Mouse (Mus musculus): ENCODE results near the gene Ccser1. TPM values are rescaled to one million over a fixed set of nuclear protein-coding genes. Genes with fewer than 3 reads are reported as not detected.

Ccser1 gene
- polyA plus RNA-seq, 1 experiment from 2014 or later: 2.0 TPM

- H3K27me3 ChIP-seq (ENCODE audit: low read depth, poor library complexity, severe bottlenecking): no peaks in the 10 kb centered on the region
- H3K36me3 ChIP-seq: no peaks in the 10 kb centered on the region
- no peaks in the 10 kb centered on the region for H3K9me3 ChIP-seq (replicated peaks)
- 87% methylated on average over 5 of the region's 5 CpGs for WGBS
- no peak overlapping the region for H3K27ac ChIP-seq (replicated peaks)
- H3K4me3 ChIP-seq: no peak overlapping the region
- no peaks in the 10 kb centered on the region for H3K4me1 ChIP-seq
- DNase-seq (ENCODE audit: low spot score): no peak
Measured at GRCm38 (mm10) chr6:61730088-61730880, 550.2 kb downstream of the Ccser1 start.

- 82% methylated on average over 1 of the region's 1 CpGs for WGBS
Measured at GRCm38 (mm10) chr6:61746346-61746745, 566.2 kb downstream of the Ccser1 start.

GRCm38 (mm10) chr6:61762135-61762534 is 582.0 kb downstream of the Ccser1 start:
- 86% methylated on average over 3 of the region's 3 CpGs for WGBS
- Histone ChIP-seq H3K4me3 (no peak overlapping the region), H3K4me1 (no peaks in the 10 kb centered on the region), H3K36me3 (no peaks in the 10 kb centered on the region), H3K27ac (replicated peaks) (no peak overlapping the region), H3K9me3 (replicated peaks) (no peaks in the 10 kb centered on the region), H3K27me3 (ENCODE audit: low read depth, poor library complexity, severe bottlenecking) (no peaks in the 10 kb centered on the region)
- no peak for DNase-seq (ENCODE audit: low spot score)

More at GRCm38 (mm10) chr6:61746346-61746745, 566.2 kb downstream of the Ccser1 start:
- DNase-seq (ENCODE audit: low spot score): no peak
- no peak overlapping the region for H3K27ac ChIP-seq (replicated peaks)
- H3K27me3 ChIP-seq (ENCODE audit: low read depth, poor library complexity, severe bottlenecking): no peaks in the 10 kb centered on the region
- no peaks in the 10 kb centered on the region for H3K9me3 ChIP-seq (replicated peaks)
- H3K36me3 ChIP-seq: no peaks in the 10 kb centered on the region
- no peaks in the 10 kb centered on the region for H3K4me1 ChIP-seq
- no peak overlapping the region for H3K4me3 ChIP-seq

- Histone ChIP-seq H3K9me3 (replicated peaks) (no peaks in the 10 kb centered on the region), H3K36me3 (no peaks in the 10 kb centered on the region), H3K4me1 (no peaks in the 10 kb centered on the region), H3K27me3 (ENCODE audit: low read depth, poor library complexity, severe bottlenecking) (no peaks in the 10 kb centered on the region), H3K27ac (replicated peaks) (no peak overlapping the region), H3K4me3 (no peak overlapping the region)
- no peak for DNase-seq (ENCODE audit: low spot score)
- 74% methylated on average over 5 of the region's 5 CpGs for WGBS
Measured at GRCm38 (mm10) chr6:61763379-61763778, 583.3 kb downstream of the Ccser1 start.

- Histone ChIP-seq H3K27me3 (ENCODE audit: low read depth, poor library complexity, severe bottlenecking) (no peaks in the 10 kb centered on the region), H3K27ac (replicated peaks) (no peak overlapping the region), H3K4me1 (no peaks in the 10 kb centered on the region), H3K4me3 (no peak overlapping the region), H3K9me3 (replicated peaks) (no peaks in the 10 kb centered on the region), H3K36me3 (no peaks in the 10 kb centered on the region)
- 83% methylated on average over 2 of the region's 2 CpGs for WGBS
- no peak for DNase-seq (ENCODE audit: low spot score)
Measured at GRCm38 (mm10) chr6:61765801-61766200, 585.7 kb downstream of the Ccser1 start.

DNA sequence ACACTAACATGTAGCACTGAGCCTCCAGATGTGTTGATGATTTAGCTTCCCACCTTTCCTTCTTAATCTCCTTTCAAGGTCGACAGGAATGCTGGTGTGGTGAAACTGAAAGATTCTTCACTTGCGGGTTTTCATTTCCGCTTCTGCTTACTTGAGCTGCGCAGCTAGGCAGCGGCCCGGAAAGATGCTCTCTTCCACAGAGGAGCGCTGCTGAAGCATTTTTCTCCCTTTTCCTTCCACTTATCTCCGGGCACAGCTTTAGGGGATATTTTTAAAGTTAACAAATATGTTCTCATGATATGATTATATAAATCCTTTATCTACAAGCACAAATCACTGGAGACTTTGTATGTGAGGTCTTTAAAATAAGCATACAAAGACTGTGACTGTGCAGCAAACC is 587.0 kb downstream of the Ccser1 start:
- Histone ChIP-seq H3K36me3 (no peaks in the 10 kb centered on the region), H3K4me3 (no peak overlapping the region), H3K9me3 (replicated peaks) (no peaks in the 10 kb centered on the region), H3K27me3 (ENCODE audit: low read depth, poor library complexity, severe bottlenecking) (no peaks in the 10 kb centered on the region), H3K27ac (replicated peaks) (no peak overlapping the region), H3K4me1 (no peaks in the 10 kb centered on the region)
- no peak for DNase-seq (ENCODE audit: low spot score)
- WGBS: 87% methylated on average over 8 of the region's 8 CpGs

DNA sequence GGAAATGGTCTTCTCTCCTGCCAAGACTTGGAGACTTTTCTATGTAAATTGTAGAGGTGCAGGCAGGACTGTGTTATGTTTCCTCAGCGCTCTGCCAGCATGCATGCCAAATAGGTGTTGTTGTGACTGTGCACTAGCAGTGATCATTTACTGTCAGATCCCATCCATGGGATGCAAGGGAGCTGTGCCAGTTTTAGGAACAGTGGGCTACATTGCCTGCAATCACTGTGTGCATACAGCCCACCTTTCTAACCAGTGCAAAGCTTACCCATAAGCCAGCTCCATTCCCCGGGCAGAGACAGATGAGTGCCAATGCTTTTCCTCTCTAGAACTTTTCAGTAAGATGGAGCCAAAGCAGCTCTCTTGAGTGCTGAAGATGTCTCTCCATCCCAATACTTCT is 606.6 kb downstream of the Ccser1 start:
- Histone ChIP-seq H3K4me1 (no peaks in the 10 kb centered on the region), H3K27me3 (ENCODE audit: low read depth, poor library complexity, severe bottlenecking) (no peaks in the 10 kb centered on the region), H3K27ac (replicated peaks) (no peak overlapping the region), H3K9me3 (replicated peaks) (no peaks in the 10 kb centered on the region), H3K36me3 (no peaks in the 10 kb centered on the region), H3K4me3 (no peak overlapping the region)
- no peak for DNase-seq (ENCODE audit: low spot score)
- 85% methylated on average over 2 of the region's 2 CpGs for WGBS

- no peaks in the 10 kb centered on the region for H3K27me3 ChIP-seq (ENCODE audit: low read depth, poor library complexity, severe bottlenecking)
- no peak overlapping the region for H3K27ac ChIP-seq (replicated peaks)
- DNase-seq (ENCODE audit: low spot score): no peak
- WGBS: 69% methylated on average over 3 of the region's 3 CpGs
- H3K4me1 ChIP-seq: no peaks in the 10 kb centered on the region
- H3K4me3 ChIP-seq: no peak overlapping the region
- no peaks in the 10 kb centered on the region for H3K36me3 ChIP-seq
- no peaks in the 10 kb centered on the region for H3K9me3 ChIP-seq (replicated peaks)
Measured at GRCm38 (mm10) chr6:61800889-61801288, 620.8 kb downstream of the Ccser1 start.

- Histone ChIP-seq H3K36me3 (no peaks in the 10 kb centered on the region), H3K27me3 (ENCODE audit: low read depth, poor library complexity, severe bottlenecking) (no peaks in the 10 kb centered on the region), H3K4me1 (no peaks in the 10 kb centered on the region), H3K27ac (replicated peaks) (no peak overlapping the region), H3K4me3 (no peak overlapping the region), H3K9me3 (replicated peaks) (no peaks in the 10 kb centered on the region)
- no peak for DNase-seq (ENCODE audit: low spot score)
- WGBS: 87% methylated on average over 1 of the region's 1 CpGs
Measured at GRCm38 (mm10) chr6:61805481-61805880, 625.4 kb downstream of the Ccser1 start.

DNA sequence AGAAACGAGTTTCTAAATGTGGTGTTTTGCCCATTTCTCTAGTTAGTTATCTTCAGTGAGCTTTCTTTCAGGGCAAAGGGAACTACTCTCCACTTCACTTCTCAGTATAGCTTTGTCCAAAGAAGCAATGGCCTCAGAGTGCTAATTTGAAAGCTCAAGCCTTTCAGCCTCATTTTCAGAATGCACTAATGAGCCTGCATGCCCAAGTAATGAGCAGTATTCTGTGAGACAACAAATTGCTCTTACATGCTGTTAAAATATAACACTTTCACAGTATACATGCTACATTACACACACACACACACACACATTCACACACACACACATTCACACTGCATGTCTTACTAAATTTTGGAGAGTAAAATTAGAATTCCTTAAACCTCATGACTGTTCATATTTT is 637.6 kb downstream of the Ccser1 start:
- Histone ChIP-seq H3K9me3 (replicated peaks) (no peaks in the 10 kb centered on the region), H3K36me3 (no peaks in the 10 kb centered on the region)
- 72% methylated on average over 1 of the region's 1 CpGs for whole genome bisulfite sequencing

DNA sequence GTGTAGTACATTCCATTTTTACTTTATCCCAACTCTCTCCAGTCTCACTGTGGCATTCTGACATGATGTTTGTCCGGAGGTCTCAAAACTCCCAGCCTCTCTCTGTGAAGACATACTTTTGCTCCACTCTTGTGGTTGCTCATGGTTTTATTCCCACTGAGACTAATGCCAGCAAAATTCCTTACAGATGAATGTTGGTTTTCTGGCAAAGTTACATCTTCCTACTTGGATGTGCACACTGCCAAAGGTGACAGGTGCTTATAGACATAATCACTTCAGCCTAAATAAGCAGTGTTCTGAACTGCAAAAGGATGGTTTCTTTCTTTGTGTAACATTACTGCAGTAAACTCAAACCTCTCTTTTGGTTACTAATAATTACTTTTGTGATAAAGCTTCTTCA is 696.2 kb downstream of the Ccser1 start:
- peaks cover 8% of the 10 kb centered on the region; the same call in 1 of the 2 replicates for H3K4me1 ChIP-seq
- no peak overlapping the region for H3K4me3 ChIP-seq
- no peaks in the 10 kb centered on the region for H3K27me3 ChIP-seq (ENCODE audit: low read depth, poor library complexity, severe bottlenecking)
- H3K36me3 ChIP-seq: no peaks in the 10 kb centered on the region
- no peak for DNase-seq (ENCODE audit: low spot score)
- H3K27ac ChIP-seq (replicated peaks): no peak overlapping the region
- 95% methylated on average over 1 of the region's 1 CpGs for WGBS
- no peaks in the 10 kb centered on the region for H3K9me3 ChIP-seq (replicated peaks)

More for the DNA sequence above, 637.6 kb downstream of the Ccser1 start:
- DNase-seq (ENCODE audit: low spot score): no peak
- Histone ChIP-seq H3K4me3 (no peak overlapping the region), H3K4me1 (no peaks in the 10 kb centered on the region), H3K27me3 (ENCODE audit: low read depth, poor library complexity, severe bottlenecking) (no peaks in the 10 kb centered on the region), H3K27ac (replicated peaks) (no peak overlapping the region)

GRCm38 (mm10) chr6:61898238-61898637 is 718.1 kb downstream of the Ccser1 start:
- Histone ChIP-seq H3K27ac (replicated peaks) (no peak overlapping the region), H3K4me3 (no peak overlapping the region)
- 83% methylated on average over 4 of the region's 4 CpGs for WGBS

DNA sequence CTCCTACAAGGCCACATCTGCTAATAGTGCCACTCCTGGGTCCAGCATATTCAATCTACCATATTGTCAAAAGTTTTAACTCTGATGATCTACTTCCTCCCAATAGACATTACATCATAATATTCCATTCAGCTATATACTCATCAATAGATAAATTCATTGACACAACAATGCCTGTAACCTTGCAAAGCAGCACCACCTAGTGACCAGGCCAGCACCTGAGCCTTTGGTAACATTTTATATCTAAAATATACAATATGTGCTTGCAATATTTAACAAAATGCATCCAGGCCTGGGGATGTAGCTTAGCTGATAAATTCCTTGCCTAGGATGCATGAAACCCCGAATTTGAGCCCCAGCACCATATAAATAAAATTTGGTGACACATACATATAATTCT is 722.6 kb downstream of the Ccser1 start:
- 46% methylated on average over 1 of the region's 1 CpGs for WGBS
- Histone ChIP-seq H3K4me1 (no peaks in the 10 kb centered on the region), H3K9me3 (replicated peaks) (no peaks in the 10 kb centered on the region), H3K27me3 (ENCODE audit: low read depth, poor library complexity, severe bottlenecking) (no peaks in the 10 kb centered on the region), H3K36me3 (no peaks in the 10 kb centered on the region), H3K27ac (replicated peaks) (no peak overlapping the region), H3K4me3 (no peak overlapping the region)
- DNase-seq (ENCODE audit: low spot score): no peak

More at GRCm38 (mm10) chr6:61898238-61898637, 718.1 kb downstream of the Ccser1 start:
- Histone ChIP-seq H3K4me1 (no peaks in the 10 kb centered on the region), H3K36me3 (no peaks in the 10 kb centered on the region), H3K27me3 (ENCODE audit: low read depth, poor library complexity, severe bottlenecking) (no peaks in the 10 kb centered on the region), H3K9me3 (replicated peaks) (no peaks in the 10 kb centered on the region)
- no peak for DNase-seq (ENCODE audit: low spot score)
